Mouse (Mus musculus) spleen, adult 10 weeks (tissue): ENCODE results near the gene Arl13a. TPM values are rescaled to one million over a fixed set of nuclear protein-coding genes. Genes with fewer than 3 reads are reported as not detected.

Experiments used
- polyA plus RNA-seq: library from polyadenylated mRNA; stranded (reverse); fragments of 350-450 nt; fragmentation: Illumina TruSeq; extraction: RNeasy Lipid Tissue Mini Kit (QIAGEN cat#74804); gene quantifications from one replicate; pipeline ENCODE4 v1.2.3, GENCODE M21; 2015; ENCODE audit warnings: low replicate concordance; ENCODE audit not compliant: insufficient read depth

The Arl13a gene
- not detected for polyA plus RNA-seq

GRCm38 (mm10) chrX:134187201-134187600 lies at the start of gene Arl13a:
TSS of gene Arl13a (plus strand) at chrX:134187501.

DNA sequence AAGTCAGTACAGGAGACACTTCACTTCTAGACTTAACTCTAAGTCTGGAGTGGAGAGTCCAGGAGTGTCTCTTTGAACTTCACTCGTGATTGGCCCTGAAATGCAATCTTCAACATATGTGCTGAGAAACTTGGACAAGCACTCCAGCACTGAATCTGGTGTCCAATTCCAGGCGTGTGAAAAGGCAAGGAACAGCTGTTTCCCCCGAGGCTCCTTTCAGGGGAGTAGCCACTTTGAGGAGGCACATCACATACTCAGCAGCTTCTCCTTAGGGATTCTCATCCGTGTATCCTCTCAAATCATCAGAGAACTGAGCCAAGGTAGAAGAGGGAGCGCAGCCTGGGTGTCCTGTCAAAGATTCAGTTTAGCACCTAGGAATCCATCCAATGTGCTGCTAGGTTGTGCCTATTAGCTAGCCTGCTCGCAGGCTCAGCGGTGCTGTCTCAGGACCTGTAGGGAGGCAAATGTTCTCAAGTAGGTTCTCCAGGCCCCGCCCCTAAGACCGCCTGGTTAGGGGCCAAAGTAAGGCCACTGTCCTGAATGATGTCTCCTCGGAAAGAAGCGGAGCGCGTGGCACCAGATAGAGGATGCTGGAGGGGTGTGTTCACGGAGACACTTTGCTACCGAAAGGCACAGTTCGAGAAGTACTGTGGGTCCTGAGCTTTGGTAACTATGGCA lies 25.1 kb upstream of the Arl13a start, which contains the start of gene Xkrx:
Gene Xkrx (minus strand): TSS at position 34 of the 678 bp plus-strand sequence.

DNA sequence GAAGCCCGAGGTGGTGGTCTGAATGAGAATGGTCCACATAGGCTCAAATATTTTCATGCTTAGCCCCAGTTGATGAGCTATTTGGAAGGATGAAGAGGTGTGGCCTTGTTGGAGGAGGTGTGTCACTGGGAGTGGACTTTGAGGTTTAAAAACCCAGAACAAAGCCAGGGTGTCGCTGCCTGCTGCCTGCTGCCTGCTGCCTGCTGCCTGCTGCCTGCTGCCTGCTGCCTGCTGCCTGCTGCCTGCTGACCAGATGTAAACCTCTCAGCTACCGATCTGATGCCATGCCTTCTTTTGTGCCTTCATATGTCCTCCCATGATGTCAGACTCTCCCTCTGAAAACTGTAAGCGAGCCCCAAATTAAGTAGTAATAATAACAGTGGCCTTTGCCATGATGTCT lies 34.6 kb downstream of the Arl13a start, which contains the start of gene Nox1:
Gene Nox1 (minus strand): TSS at position 101 of the 400 bp plus-strand sequence.

Other genes with a start within 250 kb of the Arl13a start
- gene Sytl4, start 205.7 kb upstream of the Arl13a start, polyA plus RNA-seq, result 3.3 TPM
- 46.0 TPM for gene Cstf2, start 128.3 kb upstream of the Arl13a start, polyA plus RNA-seq
- 26.4 TPM for gene Xkrx, start 25.4 kb upstream of the Arl13a start, polyA plus RNA-seq
- gene Nox1, start 34.5 kb downstream of the Arl13a start, polyA plus RNA-seq, result 0.94 TPM
- 44.7 TPM for gene Trmt2b, start 89.5 kb downstream of the Arl13a start, polyA plus RNA-seq
- gene Tmem35a, start 107.7 kb downstream of the Arl13a start, polyA plus RNA-seq, result 24.5 TPM
- gene Cenpi, start 120.6 kb downstream of the Arl13a start, polyA plus RNA-seq, result 5.6 TPM
- 0.22 TPM for gene Drp2, start 217.1 kb downstream of the Arl13a start, polyA plus RNA-seq